Mouse (Mus musculus): ENCODE data around the gene Wfdc15a.
A peak's percentile ranks its signal among the peaks of the same experiment; 100 is the strongest.
"Not testable (repeated sequence)": the region's sequence is repeated elsewhere in the genome, so short reads cannot be mapped to it uniquely, and the experiment has no call there.

Wfdc15a gene

DNA sequence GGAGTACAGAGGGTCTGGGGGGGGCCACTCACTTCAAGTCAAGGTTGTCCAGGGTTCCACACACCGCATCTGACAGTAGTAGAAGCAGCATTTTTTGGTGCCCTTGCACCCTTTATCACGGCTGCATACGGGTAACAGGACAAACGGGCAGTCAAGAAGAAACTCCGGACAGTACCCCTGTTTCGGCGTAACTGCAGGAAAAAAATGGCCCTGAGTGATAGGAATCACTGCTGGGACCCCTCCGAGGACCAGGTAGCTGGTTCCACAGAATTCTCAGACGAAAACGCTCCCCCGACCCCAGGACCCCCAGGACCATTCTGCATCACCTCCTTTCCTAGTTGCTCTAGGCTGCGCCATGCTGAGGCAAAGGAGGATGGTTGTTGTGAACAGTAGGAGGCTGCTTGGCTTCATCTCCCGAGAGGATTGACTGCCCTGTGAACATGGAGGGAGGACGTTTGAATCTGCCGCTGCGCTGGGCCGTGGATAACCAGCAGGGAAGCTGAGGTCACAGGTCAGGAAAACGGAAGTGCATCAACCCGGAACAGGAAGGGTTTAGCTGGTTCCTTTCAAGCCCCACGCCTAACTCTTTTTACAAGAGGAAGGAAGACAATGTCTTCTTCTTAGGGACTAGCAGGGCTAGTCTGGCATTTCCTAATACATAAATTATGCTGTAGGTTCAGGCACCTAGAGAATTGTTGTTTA is at the start of gene Wfdc15a:
Gene Wfdc15a, minus strand, starts transcription at position 505 of the 702 bp plus-strand sequence.
- DNase-seq (ENCODE audit: low spot score): no peak

DNA sequence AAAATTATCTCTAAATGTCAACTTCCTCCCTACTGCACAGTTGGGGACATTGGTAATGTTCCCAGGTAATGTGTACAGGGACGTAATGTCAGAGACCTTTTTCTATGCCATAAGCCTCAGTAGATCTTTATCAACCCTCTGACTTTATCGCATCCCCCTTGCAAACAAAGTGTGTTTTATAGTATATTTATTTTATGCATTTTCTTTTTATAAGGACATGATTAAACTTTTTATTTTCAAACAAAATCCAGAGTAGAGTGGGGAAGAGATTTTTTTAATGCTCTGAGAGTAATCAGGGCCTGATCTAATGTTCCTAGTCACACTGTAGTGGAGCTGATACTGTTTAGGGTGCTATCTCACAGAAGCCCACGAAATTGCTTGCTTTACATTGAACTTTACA is 38.4 kb upstream of the Wfdc15a start, which contains the start of gene Svs2:
Gene Svs2, minus strand, starts transcription at position 101 of the 400 bp plus-strand sequence.
- no peak for DNase-seq (ENCODE audit: low spot score)

GRCm38 (mm10) chr2:164232671-164233070 is 32.7 kb upstream of the Wfdc15a start:
- no peak for DNase-seq (ENCODE audit: low spot score)

GRCm38 (mm10) chr2:164228361-164229070 is 28.6 kb upstream of the Wfdc15a start:
- no peak for DNase-seq (ENCODE audit: low spot score)

DNA sequence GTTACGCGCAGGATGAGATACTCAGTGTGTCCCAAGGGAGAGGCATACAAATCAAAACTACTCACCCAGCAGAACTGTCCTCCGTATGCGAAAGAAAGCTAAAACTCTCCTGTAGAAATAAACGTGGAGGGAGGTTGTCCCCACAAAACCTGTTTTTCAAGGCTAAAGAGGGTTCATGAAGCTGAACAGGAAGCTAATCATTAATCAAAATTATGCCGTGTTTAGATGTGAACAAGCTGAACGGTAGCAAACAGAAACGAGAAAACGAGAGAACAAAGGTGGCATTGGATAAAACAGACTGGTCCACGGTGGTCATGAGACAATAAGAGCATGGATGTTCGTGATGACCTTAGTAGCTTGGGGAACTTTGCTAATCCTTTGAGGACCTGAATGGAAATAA is 21.6 kb upstream of the Wfdc15a start, which contains the start of gene Wfdc15b:
Gene Wfdc15b, minus strand, starts transcription at position 139 of the 400 bp plus-strand sequence.
- no peak for DNase-seq (ENCODE audit: low spot score)

- DNase-seq (ENCODE audit: low spot score): no peak
Observed at GRCm38 (mm10) chr2:164219295-164219694, 19.4 kb upstream of the Wfdc15a start.

- no peak for DNase-seq (ENCODE audit: low spot score)
Observed at GRCm38 (mm10) chr2:164212711-164213110, 12.8 kb upstream of the Wfdc15a start.

DNA sequence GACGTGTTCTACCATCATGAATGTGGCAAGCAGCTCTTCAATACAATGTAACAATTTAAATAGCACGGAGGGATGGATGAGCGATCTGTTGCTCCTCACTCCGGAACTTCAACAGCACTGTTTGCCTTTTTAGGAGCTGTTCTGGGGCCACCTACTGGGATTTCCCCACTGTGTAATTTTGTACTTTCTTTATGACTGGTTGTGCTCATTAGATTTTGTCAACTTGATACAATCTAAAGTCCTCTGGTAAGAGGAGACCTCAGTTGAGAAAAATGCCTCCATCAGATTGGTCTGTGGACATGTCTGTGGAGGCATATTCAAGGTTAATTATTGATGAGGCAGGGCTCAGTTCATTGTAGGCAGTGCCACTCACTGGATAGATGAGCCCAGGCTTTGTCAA is 11.0 kb upstream of the Wfdc15a start:
- no peak for DNase-seq (ENCODE audit: low spot score)

DNA sequence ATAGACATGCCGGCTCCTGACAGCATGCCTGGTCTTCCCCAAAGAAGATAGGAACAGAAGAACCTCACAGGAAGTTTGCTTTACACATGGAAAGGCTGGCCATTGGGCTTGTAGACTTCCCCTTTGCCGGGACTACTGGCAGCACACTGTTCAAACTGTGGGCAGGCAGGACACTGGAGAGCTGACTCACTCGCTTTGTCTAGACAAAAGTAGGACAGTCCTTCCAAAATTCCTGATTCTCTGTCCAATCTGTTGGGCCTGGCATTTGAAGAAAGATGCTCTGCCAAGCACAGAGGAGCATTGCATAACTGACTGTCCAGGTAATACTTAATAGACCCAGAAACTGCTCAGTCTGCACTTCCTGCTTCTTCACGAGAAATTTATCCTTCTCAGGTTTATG is 6.7 kb upstream of the Wfdc15a start:
- DNase-seq (ENCODE audit: low spot score): no peak

DNA sequence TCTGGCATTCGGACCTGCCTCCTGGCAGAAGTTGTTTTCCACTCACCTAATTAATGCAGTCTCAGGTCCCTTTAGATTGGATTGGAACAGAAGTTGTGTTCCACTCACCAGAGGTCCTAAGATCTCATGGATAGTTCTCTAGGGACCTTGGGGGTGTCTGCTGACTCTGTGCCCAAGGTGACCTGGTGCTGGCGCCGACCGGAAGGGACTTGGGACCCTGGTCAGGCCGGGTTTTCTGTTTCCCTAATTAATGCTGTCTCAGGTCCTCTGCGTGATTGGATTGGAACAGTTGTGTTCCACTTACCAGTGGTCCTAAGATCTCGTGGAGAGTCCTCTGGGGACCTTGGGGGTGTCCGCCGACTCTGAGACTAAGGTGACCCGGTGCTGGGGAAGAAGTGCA is 6.1 kb upstream of the Wfdc15a start:
- DNase-seq (ENCODE audit: low spot score): not testable (repeated sequence)

GRCm38 (mm10) chr2:164196700-164196990 is 3.3 kb downstream of the Wfdc15a start:
- no peak for DNase-seq (ENCODE audit: low spot score)

GRCm38 (mm10) chr2:164195971-164196699 is 3.8 kb downstream of the Wfdc15a start:
- DNase-seq (ENCODE audit: low spot score): no peak

- DNase-seq (ENCODE audit: low spot score): no peak
Observed at GRCm38 (mm10) chr2:164194959-164195630, 4.8 kb downstream of the Wfdc15a start.

GRCm38 (mm10) chr2:164192279-164192678 is 7.7 kb downstream of the Wfdc15a start:
- DNase-seq (ENCODE audit: low spot score): no peak

DNA sequence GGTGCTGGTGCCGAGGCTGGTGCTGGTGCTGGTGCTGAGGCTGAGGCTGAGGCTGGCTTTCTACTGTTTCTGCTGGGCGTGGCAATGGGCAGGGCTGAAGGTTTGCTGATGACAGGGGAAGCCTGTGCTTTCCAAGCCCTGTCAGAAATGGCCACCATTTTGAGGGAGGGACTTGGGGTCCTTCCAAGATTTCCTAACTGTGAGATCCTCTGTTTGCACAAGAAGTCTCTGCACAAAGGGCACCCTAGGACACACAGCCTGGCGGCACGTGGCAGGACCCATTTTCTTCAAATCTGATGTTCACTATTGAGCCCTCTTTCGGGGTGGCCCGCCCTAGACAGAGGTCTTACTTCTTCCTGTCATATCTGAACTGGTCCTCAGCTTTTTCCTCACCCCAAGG is 9.4 kb downstream of the Wfdc15a start, which contains the start of gene Wfdc12:
Gene Wfdc12, minus strand, starts transcription at position 33 of the 400 bp plus-strand sequence.
- DNase-seq (ENCODE audit: low spot score): no peak

DNA sequence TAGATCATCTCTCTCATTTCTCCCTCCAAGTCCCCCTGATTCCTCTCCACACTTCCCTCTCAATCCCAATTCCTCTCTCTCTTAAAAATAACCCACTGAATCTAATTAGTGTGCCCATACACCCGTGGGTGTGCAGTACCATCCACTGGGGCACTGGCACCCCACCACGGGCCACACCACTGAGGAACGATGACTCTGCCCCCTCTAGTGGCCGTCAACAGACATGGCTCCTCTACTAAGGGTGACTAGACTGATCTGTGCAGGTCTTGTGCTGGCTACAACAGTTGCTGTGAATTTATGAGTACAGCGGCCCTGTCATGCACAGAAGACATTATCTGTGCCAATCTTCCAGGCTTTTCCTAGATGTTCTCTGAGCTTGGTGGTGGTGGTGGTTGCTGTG is 11.2 kb downstream of the Wfdc15a start:
- DNase-seq (ENCODE audit: low spot score): no peak

DNA sequence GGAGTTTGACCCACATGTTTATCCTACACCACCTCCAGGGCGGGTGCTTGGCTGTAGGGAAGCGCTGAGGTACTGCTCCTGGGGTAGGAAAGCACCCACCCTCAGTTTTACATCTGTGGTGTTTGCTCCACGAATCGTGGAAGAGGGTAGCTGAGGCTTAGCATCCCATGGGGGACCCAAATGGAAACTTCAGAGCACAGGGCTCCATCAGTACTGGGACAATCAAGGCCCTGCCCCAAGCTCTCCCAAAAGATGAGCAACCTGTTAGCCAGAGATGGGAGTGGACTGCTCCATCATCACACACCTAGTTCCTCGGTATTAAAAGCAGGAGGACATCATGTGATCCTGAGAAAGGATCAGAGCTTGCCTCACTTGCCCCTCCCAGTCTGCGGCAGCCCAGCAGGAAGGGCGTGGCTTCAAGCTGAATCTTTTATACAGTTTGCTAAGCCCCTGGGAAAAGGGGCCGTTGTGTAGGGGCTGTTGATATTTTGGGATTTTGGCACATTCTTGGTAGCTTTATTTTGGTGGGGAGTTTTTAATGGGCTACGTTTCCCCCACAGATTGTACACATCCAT is 15.7 kb downstream of the Wfdc15a start:
- DNase-seq (ENCODE audit: low spot score): no peak

DNA sequence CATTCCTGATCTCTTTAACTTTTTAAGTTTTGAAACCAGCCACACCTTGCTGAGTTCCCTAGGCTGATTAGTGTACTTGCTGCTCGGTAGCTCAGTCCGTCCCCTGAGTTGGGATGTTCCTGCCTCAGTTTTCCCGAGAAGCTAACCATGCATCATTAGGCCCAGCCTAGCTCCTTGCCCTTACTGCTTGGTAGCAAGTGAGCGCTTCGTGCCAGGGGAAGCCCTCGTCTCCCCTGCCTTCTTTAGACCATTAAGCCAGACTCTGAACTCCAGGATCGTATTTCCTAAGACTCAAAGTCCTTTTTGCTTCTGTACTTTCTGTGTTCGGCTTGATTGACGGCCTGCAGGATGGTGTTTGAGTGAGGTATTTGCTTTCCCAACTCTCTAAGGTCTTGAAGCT is 16.6 kb downstream of the Wfdc15a start:
- no peak for DNase-seq (ENCODE audit: low spot score)

DNA sequence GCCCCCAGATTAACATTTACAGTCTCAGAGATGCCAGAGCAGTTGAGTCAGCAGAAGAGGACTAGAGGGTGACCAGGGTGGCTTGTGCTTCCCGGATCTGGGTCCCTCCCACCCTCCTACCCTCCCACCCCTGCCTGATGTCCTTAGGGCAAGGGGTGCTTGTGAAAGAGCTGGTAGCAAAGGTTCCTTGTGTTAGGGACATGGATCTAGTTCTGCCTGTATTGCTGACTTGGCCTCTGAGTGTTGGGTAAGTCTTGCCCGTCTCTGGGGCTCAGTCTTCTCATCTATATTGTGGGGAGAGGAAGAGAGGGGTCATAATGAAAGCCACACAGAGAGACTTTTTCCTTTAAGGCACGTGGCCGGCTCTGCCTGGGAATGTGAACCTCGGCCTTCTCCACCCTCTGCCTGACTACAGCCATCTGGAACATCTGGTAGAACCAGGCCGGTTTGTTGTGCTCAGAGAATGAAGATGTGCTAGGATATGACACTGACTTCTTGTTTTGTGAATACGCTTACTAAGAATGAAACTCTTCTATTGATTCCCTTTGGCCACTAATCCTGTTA is 17.2 kb downstream of the Wfdc15a start, which contains the start of gene Wfdc5:
Gene Wfdc5, minus strand, starts transcription at position 51 of the 564 bp plus-strand sequence.
- DNase-seq (ENCODE audit: low spot score): no peak

DNA sequence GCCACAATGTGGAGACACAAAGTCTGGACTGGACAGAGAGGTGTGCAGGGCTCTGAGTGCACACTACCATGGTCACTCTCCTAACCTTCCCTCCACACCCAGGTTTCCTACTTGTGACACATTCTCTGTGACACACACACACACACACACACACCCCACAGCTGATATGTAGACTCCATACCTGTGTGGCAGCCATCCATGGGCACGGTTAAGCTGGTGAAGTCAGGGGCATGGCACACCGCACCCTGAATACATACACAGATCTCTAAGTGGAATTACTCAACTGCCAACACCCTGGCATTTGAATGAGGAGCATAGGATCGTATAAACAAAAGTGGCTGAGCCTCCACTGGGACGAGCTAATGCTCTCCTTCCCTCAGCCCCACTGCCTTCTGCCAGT is 19.2 kb downstream of the Wfdc15a start:
- DNase-seq (ENCODE audit: low spot score): no peak

- DNase-seq (ENCODE audit: low spot score): peak; percentile 34
Observed at GRCm38 (mm10) chr2:164180124-164180523, 19.8 kb downstream of the Wfdc15a start.

Measured in T-cell, adult 2 months (primary cell).